Mouse (Mus musculus) bone marrow, adult 2 months (tissue): ENCODE data around the gene AI481877.

Source experiments
- CTCF ChIP-seq: fragments of 200-500 bp; IDR thresholded peaks from 2 replicates; pipeline ENCODE4 v1.5.1; 2011; ENCODE audit warnings: low read length, control low read depth; ENCODE audit not compliant: control insufficient read depth, insufficient read depth
- POLR2A ChIP-seq: fragments of 200-500 bp; IDR thresholded peaks from 2 replicates; pipeline ENCODE4 v1.6.1; 2011; ENCODE audit warnings: low read depth, mild to moderate bottlenecking, control low read depth, low read length, borderline replicate concordance; ENCODE audit not compliant: control insufficient read depth

GRCm38 (mm10) chr4:59104166-59104565, 34.6 kb downstream of the AI481877 start:
- TF ChIP-seq POLR2A (no peak), CTCF (no peak)
